Mouse (Mus musculus) heart, adult 2 months (tissue): ENCODE data around the gene Olfr1288. TPM values are rescaled to one million over a fixed set of nuclear protein-coding genes. Genes with fewer than 3 reads are reported as not detected.

Experiments used
- DNase-seq, 2 experiments: peaks; one replicate each; pipeline ENCODE4 v3.0.0; 2021
- H3K27ac ChIP-seq: fragments of 200-600 bp; 2 replicates; pipeline ENCODE4 v1.8.1; 2022
- H3K27me3 ChIP-seq: fragments of 200-500 bp; 2 replicates; pipeline ENCODE4 v1.6.1; 2012; ENCODE audit warnings: mild to moderate bottlenecking, low read length, inconsistent platforms, mixed read lengths; ENCODE audit not compliant: control insufficient read depth, insufficient read depth
- H3K36me3 ChIP-seq: fragments of 200-500 bp; 2 replicates; pipeline ENCODE4 v1.6.1; 2012; ENCODE audit warnings: low read length, inconsistent platforms; ENCODE audit not compliant: control insufficient read depth, insufficient read depth
- H3K4me1 ChIP-seq: fragments of 200-500 bp; 2 replicates; pipeline ENCODE4 v1.6.1; 2011; ENCODE audit warnings: low read length; ENCODE audit not compliant: control insufficient read depth, insufficient read depth
- H3K4me3 ChIP-seq: fragments of 200-600 bp; 2 replicates; pipeline ENCODE4 v1.8.1; 2022
- H3K79me2 ChIP-seq: fragments of 200-500 bp; replicated peaks from 2 replicates; pipeline ENCODE4 v1.6.1; 2012; ENCODE audit warnings: mild to moderate bottlenecking, inconsistent platforms, low read length, moderate library complexity, mixed read lengths; ENCODE audit not compliant: control insufficient read depth, insufficient read depth
- H3K9ac ChIP-seq: fragments of 200-500 bp; 2 replicates; pipeline ENCODE4 v1.6.1; 2012; ENCODE audit warnings: low read depth, mild to moderate bottlenecking, control low read depth, inconsistent platforms, low read length, mixed read lengths
- CTCF ChIP-seq: fragments of 200-600 bp; IDR thresholded peaks from 2 replicates; pipeline ENCODE4 v1.8.1; 2022; ENCODE audit warnings: antibody characterized with exemption, mild to moderate bottlenecking, moderate library complexity
- EP300 ChIP-seq: fragments of 200-500 bp; IDR thresholded peaks from 2 replicates; pipeline ENCODE4 v1.6.1; 2011; ENCODE audit warnings: low read depth, low read length, control low read depth; ENCODE audit not compliant: insufficient read depth
- POLR2A ChIP-seq: fragments of 200-500 bp; IDR thresholded peaks from 2 replicates; pipeline ENCODE4 v1.6.1; 2011; ENCODE audit warnings: mild to moderate bottlenecking, low read depth, low read length, control low read depth; ENCODE audit not compliant: insufficient read depth
- whole genome bisulfite sequencing: fragments of 180-500 bp; shearing (Covaris S2); methylation state at CpG from one replicate; pipeline ENCODE4 v1.1.7; 2018; 5-methylcytosine and 5-hydroxymethylcytosine counted together
- intact Hi-C: fragments of 180-260 bp; cut with DNase I; formaldehyde crosslinking; loops from one replicate; pipeline ENCODE4 v1.15.1; 2025
- polyA plus RNA-seq: library from polyadenylated mRNA; depleted of rRNA; stranded (reverse); fragments of >200 nt; gene quantifications from 2 replicates; pipeline ENCODE4 v1.2.3, GENCODE M21; 2012; rRNA removed
- total RNA-seq, 2 experiments: library from RNA; stranded (reverse); gene quantifications; 2 replicates each; pipeline ENCODE4 v1.2.3; 2021

The Olfr1288 gene
- total and polyA plus RNA-seq, 3 experiments = not detected

GRCm38 (mm10) chr2:111524903-111525302 lies 51.0 kb downstream of the Olfr1288 start, which contains the start of gene Olfr1293-ps:
Gene Olfr1293-ps, plus strand, starts transcription at chr2:111525203.
- WGBS = 68% methylated on average over 1 of the region's 1 CpGs
- no peaks in the 10 kb centered on the region for H3K27me3 ChIP-seq
- H3K27ac ChIP-seq = no peak within 1 kb of the TSS
- H3K4me3 ChIP-seq = no peak within 1 kb of the TSS
- no peaks in the 10 kb centered on the region for H3K4me1 ChIP-seq
- intact Hi-C loops = no loop called here
- TF ChIP-seq EP300 (no peak), CTCF (no peak), POLR2A (no peak)
- no peak within 1 kb of the TSS for H3K9ac ChIP-seq
- no peak for DNase-seq
- H3K36me3 ChIP-seq = no peaks in the 10 kb centered on the region
- no peaks in the 10 kb centered on the region for H3K79me2 ChIP-seq

Other genes starting within 250 kb of the Olfr1288 start
- not detected for gene 4930430A15Rik, start 244.5 kb upstream of the Olfr1288 start, total RNA-seq
- not detected in 2 replicates for gene 4930430A15Rik, start 244.5 kb upstream of the Olfr1288 start, polyA plus RNA-seq
- gene Olfr1275, start 238.8 kb upstream of the Olfr1288 start, total RNA-seq = not detected
- not detected in 2 replicates for gene Olfr1275, start 238.8 kb upstream of the Olfr1288 start, polyA plus RNA-seq
- gene Olfr1276, start 219.6 kb upstream of the Olfr1288 start, total RNA-seq = not detected
- not detected in 2 replicates for gene Olfr1276, start 219.6 kb upstream of the Olfr1288 start, polyA plus RNA-seq
- not detected for gene Olfr1277, start 200.0 kb upstream of the Olfr1288 start, total RNA-seq
- gene Olfr1277, start 200.0 kb upstream of the Olfr1288 start, polyA plus RNA-seq = not detected in 2 replicates
- gene Olfr1278, start 184.0 kb upstream of the Olfr1288 start, total RNA-seq = not detected
- not detected in 2 replicates for gene Olfr1278, start 184.0 kb upstream of the Olfr1288 start, polyA plus RNA-seq
- gene Olfr1279, start 173.5 kb upstream of the Olfr1288 start, total RNA-seq = not detected
- gene Olfr1279, start 173.5 kb upstream of the Olfr1288 start, polyA plus RNA-seq = not detected in 2 replicates
- gene Olfr1280, start 160.1 kb upstream of the Olfr1288 start, total RNA-seq = not detected
- gene Olfr1280, start 160.1 kb upstream of the Olfr1288 start, polyA plus RNA-seq = not detected in 2 replicates
- gene Olfr1281, start 147.6 kb upstream of the Olfr1288 start, total RNA-seq = not detected
- gene Olfr1281, start 147.6 kb upstream of the Olfr1288 start, polyA plus RNA-seq = not detected in 2 replicates
- gene Olfr1282, start 138.0 kb upstream of the Olfr1288 start, total RNA-seq = not detected
- gene Olfr1282, start 138.0 kb upstream of the Olfr1288 start, polyA plus RNA-seq = not detected in 2 replicates
- gene Olfr1283, start 107.3 kb upstream of the Olfr1288 start, total RNA-seq = not detected
- not detected in 2 replicates for gene Olfr1283, start 107.3 kb upstream of the Olfr1288 start, polyA plus RNA-seq
- not detected for gene Olfr1284, start 98.6 kb upstream of the Olfr1288 start, total RNA-seq
- not detected in 2 replicates for gene Olfr1284, start 98.6 kb upstream of the Olfr1288 start, polyA plus RNA-seq
- gene Olfr1286, start 51.0 kb upstream of the Olfr1288 start, total RNA-seq = not detected
- gene Olfr1286, start 51.0 kb upstream of the Olfr1288 start, polyA plus RNA-seq = not detected in 2 replicates
- gene Olfr1287, start 25.0 kb upstream of the Olfr1288 start, total RNA-seq = not detected
- not detected in 2 replicates for gene Olfr1287, start 25.0 kb upstream of the Olfr1288 start, polyA plus RNA-seq
- gene Olfr1289, start 6.7 kb downstream of the Olfr1288 start, total RNA-seq = not detected
- gene Olfr1289, start 6.7 kb downstream of the Olfr1288 start, polyA plus RNA-seq = not detected in 2 replicates
- gene Olfr1290, start 19.7 kb downstream of the Olfr1288 start, total RNA-seq = not detected
- gene Olfr1290, start 19.7 kb downstream of the Olfr1288 start, polyA plus RNA-seq = not detected in 2 replicates
- not detected for gene Olfr1291-ps1, start 23.1 kb downstream of the Olfr1288 start, total RNA-seq
- not detected in 2 replicates for gene Olfr1291-ps1, start 23.1 kb downstream of the Olfr1288 start, polyA plus RNA-seq
- not detected for gene Olfr1293-ps, start 51.1 kb downstream of the Olfr1288 start, total RNA-seq
- not detected in 2 replicates for gene Olfr1293-ps, start 51.1 kb downstream of the Olfr1288 start, polyA plus RNA-seq
- not detected for gene Olfr1294, start 66.2 kb downstream of the Olfr1288 start, total RNA-seq
- gene Olfr1294, start 66.2 kb downstream of the Olfr1288 start, polyA plus RNA-seq = not detected in 2 replicates
- gene Olfr1295, start 95.6 kb downstream of the Olfr1288 start, total RNA-seq = not detected
- not detected in 2 replicates for gene Olfr1295, start 95.6 kb downstream of the Olfr1288 start, polyA plus RNA-seq
- gene Olfr1297, start 152.4 kb downstream of the Olfr1288 start, total RNA-seq = not detected
- not detected in 2 replicates for gene Olfr1297, start 152.4 kb downstream of the Olfr1288 start, polyA plus RNA-seq
- not detected for gene Olfr1298, start 175.1 kb downstream of the Olfr1288 start, total RNA-seq
- not detected in 2 replicates for gene Olfr1298, start 175.1 kb downstream of the Olfr1288 start, polyA plus RNA-seq
- not detected for gene Olfr1299, start 187.3 kb downstream of the Olfr1288 start, total RNA-seq
- not detected in 2 replicates for gene Olfr1299, start 187.3 kb downstream of the Olfr1288 start, polyA plus RNA-seq